Mouse (Mus musculus) CD4-positive helper T cell, adult 2 months (primary cell): ENCODE measurements around the gene Gpr143.
"Not testable (repeated sequence)": the region's sequence is repeated elsewhere in the genome, so short reads cannot be mapped to it uniquely, and the experiment has no call there.

ENCODE experiments used
- DNase-seq: peaks from one replicate; pipeline ENCODE4 v3.0.0-alpha.2; 2012; ENCODE audit warnings: low read depth, missing footprints, low spot score

Gene Gpr143

GRCm38 (mm10) chrX:152781720-152782403 lies at the start of gene Gpr143:
TSS of gene Gpr143 (plus strand) at chrX:152781921.
- no peak for DNase-seq

DNA sequence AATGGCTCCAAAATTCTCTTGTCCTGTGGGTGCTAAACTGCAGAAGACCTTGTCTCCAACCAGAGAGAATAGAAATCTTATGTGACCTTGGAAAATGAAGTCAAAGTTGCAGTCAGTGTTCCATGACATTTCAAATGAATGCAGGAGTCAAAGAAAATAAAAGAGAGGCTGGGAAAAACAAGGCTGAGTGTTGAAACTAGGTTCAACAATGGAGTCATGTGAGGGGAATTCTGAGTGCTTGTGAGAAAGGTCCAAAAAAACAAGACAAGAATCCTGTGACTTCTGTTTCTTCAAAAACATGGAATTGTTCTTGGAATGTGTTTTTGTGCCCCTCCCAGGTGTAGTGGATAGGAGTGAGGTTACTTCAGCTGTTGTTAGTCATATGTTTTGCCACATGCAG lies 46.4 kb upstream of the Gpr143 start:
- no peak for DNase-seq

DNA sequence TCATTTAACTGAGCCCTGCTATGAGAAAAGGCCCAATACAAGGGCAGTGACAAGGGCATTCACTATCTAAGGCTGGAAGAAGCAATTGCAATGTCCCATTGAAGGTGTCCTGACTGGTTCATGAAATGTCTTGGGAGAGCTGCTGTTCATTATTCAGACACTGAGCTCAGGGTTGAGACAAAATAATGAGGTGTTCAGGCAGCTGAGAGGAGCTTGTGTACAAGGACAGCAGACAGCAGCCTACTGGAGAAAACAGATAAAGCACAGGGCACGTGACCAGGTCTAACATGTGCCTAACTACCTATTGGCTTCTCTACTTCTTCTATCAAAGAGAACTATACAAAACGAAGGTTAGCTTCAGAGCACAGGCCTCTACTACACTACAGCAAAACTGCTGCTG lies 43.5 kb upstream of the Gpr143 start:
- no peak for DNase-seq

GRCm38 (mm10) chrX:152738759-152739368 lies 42.9 kb upstream of the Gpr143 start:
- no peak for DNase-seq

- DNase-seq: no peak
These were observed 38.1 kb upstream of the Gpr143 start for GRCm38 (mm10) chrX:152743642-152744041.

DNA sequence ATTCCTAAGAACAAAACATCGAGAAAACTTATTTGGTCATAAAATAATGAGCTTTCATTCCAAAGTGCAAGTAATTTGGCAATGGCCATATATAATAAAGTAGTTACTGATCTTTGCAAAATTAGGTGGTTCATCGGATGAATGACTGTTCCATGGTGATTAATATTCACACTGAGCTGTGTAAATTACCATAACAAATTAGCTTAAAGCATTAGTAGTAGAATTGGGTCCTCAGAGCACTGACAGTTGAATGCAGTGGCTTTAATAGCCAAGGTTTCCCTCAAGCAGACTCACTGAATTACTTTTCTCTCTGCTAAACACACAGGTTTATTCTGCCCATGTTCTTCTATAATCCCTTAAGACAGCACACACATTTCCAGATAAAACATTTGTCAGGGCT lies 35.8 kb upstream of the Gpr143 start:
- no peak for DNase-seq

DNA sequence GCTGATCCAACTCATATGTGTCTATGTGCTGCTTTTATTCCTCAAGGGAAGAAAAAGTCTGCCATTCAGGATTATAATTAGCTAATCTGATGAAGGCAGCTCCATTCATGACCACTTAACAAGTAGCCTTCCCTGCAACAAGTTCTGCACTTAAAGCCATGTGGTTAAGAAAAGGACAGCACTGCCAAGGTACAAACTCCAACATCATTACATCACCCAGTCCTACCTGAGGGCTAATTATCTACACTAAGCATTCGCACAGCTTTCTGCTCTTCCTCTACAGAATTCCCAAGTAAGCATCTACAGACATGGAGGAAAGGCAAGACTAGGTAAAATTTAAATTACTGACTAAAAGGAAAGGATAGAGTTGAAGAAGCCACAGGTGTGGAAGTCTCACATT lies 25.9 kb upstream of the Gpr143 start:
- no peak for DNase-seq

GRCm38 (mm10) chrX:152756293-152756692 lies 25.4 kb upstream of the Gpr143 start:
- no peak for DNase-seq

DNA sequence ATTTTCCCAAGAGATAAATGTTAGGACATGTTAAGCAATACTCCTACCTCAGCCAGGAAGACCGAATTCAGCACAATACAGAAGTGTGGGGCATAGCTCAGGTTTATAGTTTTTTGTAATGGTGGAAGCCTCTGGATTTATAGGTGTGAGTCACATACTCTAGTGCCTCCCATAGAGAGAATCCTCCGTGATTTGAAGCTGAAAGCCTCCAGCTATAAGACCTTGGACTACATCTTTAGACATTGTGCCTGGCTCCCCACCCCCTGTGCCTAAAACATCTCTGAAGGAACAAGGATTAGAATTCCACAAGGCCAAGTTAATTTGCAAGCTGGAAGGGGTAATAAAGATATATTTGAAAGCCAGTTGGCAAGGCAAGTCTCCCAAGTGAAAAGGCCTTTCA lies 19.3 kb upstream of the Gpr143 start:
- DNase-seq: no peak

- no peak for DNase-seq
These were observed 18.9 kb upstream of the Gpr143 start for GRCm38 (mm10) chrX:152762855-152763254.

DNA sequence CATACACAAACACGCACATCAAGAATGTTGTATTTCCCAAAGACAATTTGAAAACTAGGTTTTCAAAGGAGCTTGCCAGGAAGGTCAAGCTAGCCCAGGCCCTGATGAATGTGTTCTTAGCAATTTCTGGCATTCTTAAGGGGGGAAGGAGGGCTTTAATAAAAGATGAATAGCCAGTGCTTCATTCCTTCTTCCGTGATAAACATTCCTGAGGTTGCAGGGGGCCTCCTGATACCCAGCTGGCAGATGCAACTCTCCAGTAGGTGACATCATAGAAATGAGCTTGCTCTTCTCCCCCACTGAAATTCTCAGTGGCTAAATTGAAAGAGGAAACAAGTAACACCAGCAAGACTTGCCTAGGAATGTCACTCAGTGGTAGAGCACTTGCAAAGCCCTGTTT lies 17.6 kb upstream of the Gpr143 start:
- DNase-seq: no peak

- peak; percentile 1 for DNase-seq
These were observed 12.7 kb upstream of the Gpr143 start, which contains the start of gene Shroom2 for GRCm38 (mm10) chrX:152768891-152769599. TSS of gene Shroom2 (minus strand) at chrX:152769465.

- DNase-seq: no peak
These were observed 12.0 kb upstream of the Gpr143 start for GRCm38 (mm10) chrX:152769600-152770157.

DNA sequence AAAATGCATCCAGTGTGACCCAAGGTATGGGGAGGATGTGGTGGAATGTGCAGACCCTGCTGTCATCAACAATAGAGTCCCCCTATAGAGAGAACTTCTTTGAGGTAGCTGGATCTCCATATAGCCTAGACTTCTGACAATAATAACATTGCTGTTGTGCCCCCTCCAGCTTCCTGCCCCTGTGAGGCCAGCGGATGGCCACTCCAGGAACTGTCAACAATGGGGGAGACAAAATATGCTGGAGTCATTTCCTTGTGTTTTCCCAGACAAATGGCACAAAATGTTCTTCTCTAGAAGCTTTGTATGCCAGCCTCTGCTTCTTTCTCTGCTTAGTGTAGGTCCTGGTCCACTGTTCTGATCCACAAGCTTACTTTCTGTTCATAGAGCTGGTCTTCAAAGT lies 6.4 kb downstream of the Gpr143 start:
- DNase-seq: no peak

- DNase-seq: no peak
These were observed 6.9 kb downstream of the Gpr143 start for GRCm38 (mm10) chrX:152788611-152789010.

DNA sequence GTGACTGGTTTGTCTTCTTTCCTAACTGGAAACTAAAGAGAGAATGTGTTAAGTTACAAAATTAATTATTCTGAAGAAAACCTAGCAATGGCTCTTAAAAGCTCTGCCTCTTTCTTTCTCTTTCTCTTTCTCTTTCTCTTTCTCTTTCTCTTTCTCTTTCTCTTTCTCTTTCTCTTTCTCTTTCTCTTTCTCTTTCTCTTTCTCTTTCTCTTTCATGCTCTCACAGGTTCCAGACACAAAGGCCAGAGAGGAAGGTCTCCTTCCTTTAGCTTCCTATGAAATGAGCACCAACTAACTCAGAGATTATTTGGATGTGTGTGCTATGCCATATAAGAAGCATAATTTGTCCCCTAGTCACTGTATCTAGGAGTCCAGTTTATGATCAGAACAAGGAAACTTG lies 23.6 kb downstream of the Gpr143 start:
- no peak for DNase-seq

DNA sequence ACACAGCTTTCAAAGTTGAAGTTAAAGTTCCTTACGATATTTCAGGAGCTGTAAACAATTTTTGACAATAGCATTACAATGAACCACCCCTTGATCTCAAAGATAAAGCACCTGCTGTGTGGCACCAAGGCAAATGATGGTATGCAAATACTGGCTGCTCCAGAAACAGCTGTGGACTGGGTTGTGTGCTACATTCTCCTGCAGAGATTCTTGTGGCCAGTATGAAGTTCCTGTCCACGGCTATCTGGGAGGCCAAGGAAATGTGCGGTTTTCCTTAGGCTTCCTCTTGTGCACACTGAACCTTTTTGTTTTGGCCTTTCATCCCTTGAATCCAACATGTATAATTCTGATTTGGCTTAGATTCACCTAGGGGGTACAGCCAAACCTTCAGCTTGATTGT lies 31.6 kb downstream of the Gpr143 start:
- no peak for DNase-seq

DNA sequence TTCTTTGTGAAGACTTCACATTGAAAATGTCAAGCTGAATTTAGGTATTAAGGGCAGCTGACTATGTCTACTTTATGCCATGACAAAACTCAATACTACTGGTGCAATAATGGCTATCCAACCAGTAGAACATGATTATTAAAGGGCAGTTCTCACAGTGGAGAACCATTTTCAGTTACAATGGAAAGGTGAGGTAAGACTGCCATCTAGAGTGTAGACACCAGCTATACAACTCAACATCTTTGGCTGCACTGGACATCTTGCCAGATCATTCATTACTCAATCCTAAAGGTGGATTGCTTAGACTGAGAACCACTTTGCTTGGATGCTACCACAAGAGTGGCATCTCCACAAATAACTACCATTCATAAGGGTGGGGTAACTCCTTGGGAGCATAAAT lies 37.3 kb downstream of the Gpr143 start:
- no peak for DNase-seq

- DNase-seq: not testable (repeated sequence)
These were observed 49.4 kb downstream of the Gpr143 start for GRCm38 (mm10) chrX:152831003-152831550.

DNA sequence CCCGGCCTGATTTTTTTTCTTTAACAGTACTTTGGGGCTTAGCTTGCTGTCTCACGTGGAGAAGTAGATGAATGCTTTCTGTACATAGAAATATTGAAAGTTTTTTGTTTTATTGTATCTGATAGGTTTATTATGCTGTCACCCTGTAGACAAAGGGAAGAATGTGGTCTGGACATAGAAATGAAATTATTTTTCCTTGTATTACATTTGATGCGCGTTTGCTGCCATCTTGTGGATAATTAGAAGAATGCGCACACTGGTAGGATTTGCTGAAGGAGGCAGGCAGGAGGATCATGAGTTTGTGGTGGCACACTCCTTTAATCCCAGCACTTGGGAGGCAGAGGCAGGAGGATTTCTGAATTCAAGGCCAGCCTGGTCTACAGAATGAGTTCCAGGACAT lies 53.2 kb downstream of the Gpr143 start:
- not testable (repeated sequence) for DNase-seq

GRCm38 (mm10) chrX:152855076-152855772 lies 73.5 kb downstream of the Gpr143 start:
- no peak for DNase-seq
